Mouse (Mus musculus) hindbrain, embryonic 12.5 days (tissue): ENCODE measurements around the gene Tmem201. TPM values are rescaled to one million over a fixed set of nuclear protein-coding genes. Genes with fewer than 3 reads are reported as not detected.
A peak's percentile ranks its signal among the peaks of the same experiment; 100 is the strongest.
"Not testable (repeated sequence)": the region's sequence is repeated elsewhere in the genome, so short reads cannot be mapped to it uniquely, and the experiment has no call there.

Experiments used
- ATAC-seq: fragments of 200-750 bp; cut with Nextera tagmentation; 2 replicates; pipeline ENCODE4 v1.8.0; 2017; ENCODE audit warnings: moderate TSS enrichment; ENCODE audit not compliant: low FRiP score
- H3K27ac ChIP-seq: fragments of 300-500 bp; sonication (generic); 2 replicates; pipeline ENCODE4 v1.5.1; 2016; ENCODE audit warnings: mild to moderate bottlenecking
- H3K27me3 ChIP-seq: fragments of 300-500 bp; sonication (generic); 2 replicates; pipeline ENCODE4 v1.6.1; 2016; ENCODE audit warnings: mild to moderate bottlenecking
- H3K36me3 ChIP-seq: fragments of 300-500 bp; sonication (generic); 2 replicates; pipeline ENCODE4 v1.6.1; 2016; ENCODE audit warnings: mild to moderate bottlenecking
- H3K4me1 ChIP-seq: fragments of 300-500 bp; sonication (generic); 2 replicates; pipeline ENCODE4 v1.6.1; 2016
- H3K4me2 ChIP-seq: fragments of 300-500 bp; sonication (generic); replicated peaks from 2 replicates; pipeline ENCODE4 v1.6.1; 2016; ENCODE audit warnings: mild to moderate bottlenecking
- H3K4me3 ChIP-seq: fragments of 300-500 bp; sonication (generic); 2 replicates; pipeline ENCODE4 v1.5.1; 2016; ENCODE audit warnings: mild to moderate bottlenecking
- H3K9ac ChIP-seq: fragments of 300-500 bp; sonication (generic); 2 replicates; pipeline ENCODE4 v1.6.1; 2016; ENCODE audit warnings: mild to moderate bottlenecking, moderate library complexity
- H3K9me3 ChIP-seq: fragments of 300-500 bp; sonication (generic); replicated peaks from 2 replicates; pipeline ENCODE4 v1.6.1; 2016; ENCODE audit warnings: mild to moderate bottlenecking
- WGBS: fragments of 180-500 bp; shearing (Covaris S2); methylation state at CpG from one replicate; pipeline ENCODE4 v1.1.7; 2016; 5-methylcytosine and 5-hydroxymethylcytosine counted together
- polyA plus RNA-seq: library from polyadenylated mRNA; unstranded; fragments of >200 nt; fragmentation: Nextera tagmentation; extraction: Ambion mirVana; gene quantifications from 2 replicates; pipeline ENCODE4 v1.2.1, GENCODE M21; 2016

Gene Tmem201
- polyA plus RNA-seq, 1 experiment from 2014 or later, result 39.6 TPM

- Histone ChIP-seq H3K9ac (no peak overlapping the region), H3K36me3 (no peaks in the 10 kb centered on the region), H3K4me2 (peak overlapping the region; percentile 22; the same call in 1 of the 2 replicates), H3K27me3 (peaks cover 9% of the 10 kb centered on the region; the same call in 1 of the 2 replicates), H3K9me3 (no peaks in the 10 kb centered on the region), H3K27ac (no peak overlapping the region), H3K4me3 (no peak overlapping the region), H3K4me1 (peaks cover 22% of the 10 kb centered on the region)
- 19% methylated on average over 2 of the region's 2 CpGs for WGBS
- no peak for ATAC-seq
These were observed 34.5 kb upstream of the Tmem201 start for GRCm38 (mm10) chr4:149772394-149772793.

GRCm38 (mm10) chr4:149765201-149765600 is 27.4 kb upstream of the Tmem201 start:
- 96% methylated on average over 5 of the region's 5 CpGs for whole genome bisulfite sequencing
- Histone ChIP-seq H3K4me1 (no peaks in the 10 kb centered on the region), H3K27ac (no peak overlapping the region), H3K9me3 (no peaks in the 10 kb centered on the region), H3K4me3 (no peak overlapping the region), H3K9ac (no peak overlapping the region), H3K27me3 (no peaks in the 10 kb centered on the region), H3K36me3 (peaks cover 6% of the 10 kb centered on the region), H3K4me2 (no peak overlapping the region)
- no peak for ATAC-seq

- ATAC-seq, result no peak
These were observed 25.5 kb upstream of the Tmem201 start for GRCm38 (mm10) chr4:149763335-149763734.

GRCm38 (mm10) chr4:149759517-149759916 is 21.7 kb upstream of the Tmem201 start:
- H3K27me3 ChIP-seq, result no peaks in the 10 kb centered on the region
- H3K4me2 ChIP-seq, result no peak overlapping the region
- H3K4me3 ChIP-seq, result no peak overlapping the region
- H3K27ac ChIP-seq, result no peak overlapping the region
- H3K36me3 ChIP-seq, result peaks cover 16% of the 10 kb centered on the region
- no peak overlapping the region for H3K9ac ChIP-seq
- ATAC-seq, result no peak
- 62% methylated on average over 5 of the region's 5 CpGs for whole genome bisulfite sequencing
- H3K4me1 ChIP-seq, result no peaks in the 10 kb centered on the region
- no peaks in the 10 kb centered on the region for H3K9me3 ChIP-seq

More at GRCm38 (mm10) chr4:149763335-149763734, 25.5 kb upstream of the Tmem201 start:
- no peak overlapping the region for H3K4me2 ChIP-seq
- no peak overlapping the region for H3K27ac ChIP-seq
- no peaks in the 10 kb centered on the region for H3K4me1 ChIP-seq
- no peak overlapping the region for H3K4me3 ChIP-seq
- 96% methylated on average over 2 of the region's 2 CpGs for WGBS
- no peak overlapping the region for H3K9ac ChIP-seq
- peaks cover 10% of the 10 kb centered on the region for H3K36me3 ChIP-seq
- H3K27me3 ChIP-seq, result no peaks in the 10 kb centered on the region
- no peaks in the 10 kb centered on the region for H3K9me3 ChIP-seq

GRCm38 (mm10) chr4:149758423-149758822 is 20.6 kb upstream of the Tmem201 start:
- Histone ChIP-seq H3K4me2 (no peak overlapping the region), H3K27ac (no peak overlapping the region), H3K4me3 (no peak overlapping the region), H3K9me3 (no peaks in the 10 kb centered on the region), H3K4me1 (no peaks in the 10 kb centered on the region), H3K9ac (no peak overlapping the region), H3K27me3 (no peaks in the 10 kb centered on the region), H3K36me3 (peaks cover 22% of the 10 kb centered on the region)
- ATAC-seq, result no peak
- 70% methylated on average over 6 of the region's 6 CpGs for WGBS

- not testable (repeated sequence) for H3K9me3 ChIP-seq, ATAC-seq, H3K9ac ChIP-seq, H3K4me3 ChIP-seq, H3K4me2 ChIP-seq, H3K27me3 ChIP-seq, H3K27ac ChIP-seq, H3K4me1 ChIP-seq
- WGBS, result 91% methylated on average over 7 of the region's 7 CpGs
- H3K36me3 ChIP-seq, result peaks cover 17% of the 10 kb centered on the region; the same call in 1 of the 2 replicates
These were observed 18.7 kb upstream of the Tmem201 start for GRCm38 (mm10) chr4:149756546-149756945.

- Histone ChIP-seq H3K9ac (no peak overlapping the region), H3K27me3 (no peaks in the 10 kb centered on the region), H3K27ac (no peak overlapping the region), H3K9me3 (no peaks in the 10 kb centered on the region), H3K4me2 (no peak overlapping the region), H3K4me1 (peaks cover 13% of the 10 kb centered on the region), H3K4me3 (no peak overlapping the region), H3K36me3 (peaks cover 22% of the 10 kb centered on the region)
- ATAC-seq, result no peak
- WGBS, result 73% methylated on average over 3 of the region's 3 CpGs
These were observed 15.0 kb upstream of the Tmem201 start for GRCm38 (mm10) chr4:149752836-149753235.

GRCm38 (mm10) chr4:149752124-149752799 is 14.4 kb upstream of the Tmem201 start:
- WGBS, result 23% methylated on average over 17 of the region's 17 CpGs
- Histone ChIP-seq H3K36me3 (peaks cover 22% of the 10 kb centered on the region), H3K27me3 (no peaks in the 10 kb centered on the region), H3K4me3 (no peak overlapping the region), H3K9me3 (no peaks in the 10 kb centered on the region), H3K4me1 (peaks cover 13% of the 10 kb centered on the region), H3K9ac (peak overlapping the region; percentile 49; the same call in 1 of the 2 replicates), H3K4me2 (0 out of 2 replicates have a peak overlapping the region, but pooled peaks have one; percentile 11), H3K27ac (peak overlapping the region; percentile 37; the same call in 1 of the 2 replicates)
- peak; percentile 69; the same call in 1 of the 2 replicates for ATAC-seq

- Histone ChIP-seq H3K4me2 (no peak overlapping the region), H3K27ac (no peak overlapping the region), H3K27me3 (no peaks in the 10 kb centered on the region), H3K9me3 (no peaks in the 10 kb centered on the region), H3K36me3 (peaks cover 20% of the 10 kb centered on the region), H3K4me3 (no peak overlapping the region), H3K4me1 (peaks cover 13% of the 10 kb centered on the region), H3K9ac (no peak overlapping the region)
- 31% methylated on average over 5 of the region's 5 CpGs for WGBS
- ATAC-seq, result no peak
These were observed 12.8 kb upstream of the Tmem201 start for GRCm38 (mm10) chr4:149750671-149751070.

- H3K4me1 ChIP-seq, result peaks cover 13% of the 10 kb centered on the region
- not testable (repeated sequence) for H3K4me2 ChIP-seq, H3K9ac ChIP-seq, ATAC-seq, H3K9me3 ChIP-seq, H3K4me3 ChIP-seq, H3K27me3 ChIP-seq, H3K27ac ChIP-seq
- peaks cover 29% of the 10 kb centered on the region for H3K36me3 ChIP-seq
- 93% methylated on average over 3 of the region's 3 CpGs for WGBS
These were observed 11.8 kb upstream of the Tmem201 start for GRCm38 (mm10) chr4:149749663-149750015.

- WGBS, result 82% methylated on average over 18 of the region's 18 CpGs
- Histone ChIP-seq H3K4me3 (no peak overlapping the region), H3K4me2 (no peak overlapping the region), H3K9me3 (no peaks in the 10 kb centered on the region), H3K4me1 (peaks cover 13% of the 10 kb centered on the region), H3K27ac (no peak overlapping the region), H3K9ac (no peak overlapping the region), H3K27me3 (no peaks in the 10 kb centered on the region), H3K36me3 (peaks cover 31% of the 10 kb centered on the region)
- ATAC-seq, result no peak
These were observed 11.3 kb upstream of the Tmem201 start for GRCm38 (mm10) chr4:149749003-149749662.

GRCm38 (mm10) chr4:149744119-149744518 is 6.3 kb upstream of the Tmem201 start:
- H3K9ac ChIP-seq, result no peak overlapping the region
- H3K4me2 ChIP-seq, result no peak overlapping the region
- H3K36me3 ChIP-seq, result peaks cover 48% of the 10 kb centered on the region
- ATAC-seq, result no peak
- H3K27me3 ChIP-seq, result no peaks in the 10 kb centered on the region
- no peaks in the 10 kb centered on the region for H3K9me3 ChIP-seq
- no peak overlapping the region for H3K27ac ChIP-seq
- no peaks in the 10 kb centered on the region for H3K4me1 ChIP-seq
- H3K4me3 ChIP-seq, result no peak overlapping the region
- 88% methylated on average over 7 of the region's 7 CpGs for WGBS
